Mouse (Mus musculus) cerebellum, postnatal 25 days (tissue): ENCODE results near the gene Zbtb24.

Experiments used
- DNase-seq, 2 experiments: peaks; one replicate each; pipeline ENCODE4 v3.0.0; 2021; ENCODE audit warnings: mixed read lengths in 2 of 2

Zbtb24 gene

GRCm38 (mm10) chr10:41467325-41467724 is 17.1 kb downstream of the Zbtb24 start:
- DNase-seq: no peak

GRCm38 (mm10) chr10:41470693-41471092 is 20.5 kb downstream of the Zbtb24 start:
- DNase-seq: no peak

DNA sequence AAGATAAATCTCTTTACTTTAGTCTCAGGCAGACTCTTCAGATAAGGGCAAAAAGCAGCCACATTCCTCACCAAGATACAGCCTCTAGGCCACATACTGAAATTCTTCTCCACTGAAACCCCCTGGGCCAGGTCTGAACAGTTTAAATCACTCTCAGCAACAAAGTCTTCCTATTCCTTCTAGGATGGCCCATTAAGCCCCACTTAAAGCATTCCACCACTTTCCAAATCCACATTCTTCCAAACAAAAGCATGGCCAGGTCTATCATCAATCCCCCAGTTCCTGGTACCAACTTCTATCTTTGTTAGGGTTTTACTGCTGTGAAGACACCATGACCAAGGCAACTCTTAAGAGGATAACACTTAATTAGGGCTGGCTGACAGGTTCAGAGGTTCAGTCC is 22.4 kb downstream of the Zbtb24 start:
- DNase-seq: no peak

- DNase-seq: no peak
Observed at GRCm38 (mm10) chr10:41472962-41473481, 22.8 kb downstream of the Zbtb24 start.

DNA sequence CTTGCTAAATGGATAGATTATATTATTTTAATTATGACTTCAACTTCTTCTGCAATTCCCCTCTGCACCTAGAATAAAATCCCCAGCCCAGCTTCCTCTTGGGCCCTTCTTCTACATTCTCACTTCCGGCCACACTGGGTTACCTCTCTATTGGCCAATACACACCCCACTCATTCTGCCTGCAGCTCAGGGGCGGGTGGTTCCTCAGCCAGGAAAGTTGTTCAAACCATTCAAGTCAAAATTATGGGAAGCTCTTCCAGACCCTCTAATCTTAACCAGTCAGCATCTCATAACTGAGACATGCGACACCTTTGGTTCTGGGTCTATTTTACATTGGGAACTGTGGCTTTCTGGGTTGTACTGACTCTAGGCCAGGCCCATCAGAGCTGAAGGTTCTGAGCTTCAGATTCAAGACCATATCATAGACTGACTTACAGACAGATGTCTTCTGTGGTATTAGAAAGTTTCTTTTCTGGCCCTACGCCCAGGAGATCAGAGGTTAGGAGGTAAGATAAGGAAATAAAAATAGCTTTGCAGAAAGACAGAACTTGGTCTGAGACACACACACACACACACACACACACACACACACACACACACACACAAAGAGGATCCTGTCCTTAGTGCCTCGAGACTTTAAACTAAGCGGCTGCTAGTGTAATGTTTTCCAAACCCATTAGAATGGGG is 23.7 kb downstream of the Zbtb24 start:
- no peak for DNase-seq

DNA sequence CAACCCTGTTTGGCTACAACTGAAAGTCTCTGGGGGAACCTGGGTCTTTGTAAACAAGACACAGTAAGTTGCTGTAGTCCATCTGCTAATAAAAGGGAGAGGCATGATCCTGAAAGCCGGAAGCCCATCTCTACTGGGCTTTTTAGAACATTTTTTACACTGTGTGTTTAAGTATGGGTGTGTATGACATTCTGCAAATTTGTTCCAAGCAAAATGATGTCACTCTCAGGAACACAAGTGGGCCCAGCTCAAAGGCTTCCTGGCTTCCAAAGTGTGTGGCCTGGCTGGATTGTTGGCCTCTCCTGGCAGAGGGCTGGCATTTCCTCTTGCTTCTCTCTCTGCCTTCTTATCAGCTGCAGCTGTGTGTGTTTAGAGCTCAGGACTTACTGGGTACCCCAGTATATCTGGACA is 24.8 kb downstream of the Zbtb24 start:
- no peak for DNase-seq

GRCm38 (mm10) chr10:41476171-41477017 is 26.2 kb downstream of the Zbtb24 start, which contains the start of gene Mical1:
Mical1 (plus strand) TSS chr10:41476314.
- peak in 1 of 2 experiments; percentile 40 for DNase-seq

GRCm38 (mm10) chr10:41477018-41477277 is 26.8 kb downstream of the Zbtb24 start:
- no peak for DNase-seq

DNA sequence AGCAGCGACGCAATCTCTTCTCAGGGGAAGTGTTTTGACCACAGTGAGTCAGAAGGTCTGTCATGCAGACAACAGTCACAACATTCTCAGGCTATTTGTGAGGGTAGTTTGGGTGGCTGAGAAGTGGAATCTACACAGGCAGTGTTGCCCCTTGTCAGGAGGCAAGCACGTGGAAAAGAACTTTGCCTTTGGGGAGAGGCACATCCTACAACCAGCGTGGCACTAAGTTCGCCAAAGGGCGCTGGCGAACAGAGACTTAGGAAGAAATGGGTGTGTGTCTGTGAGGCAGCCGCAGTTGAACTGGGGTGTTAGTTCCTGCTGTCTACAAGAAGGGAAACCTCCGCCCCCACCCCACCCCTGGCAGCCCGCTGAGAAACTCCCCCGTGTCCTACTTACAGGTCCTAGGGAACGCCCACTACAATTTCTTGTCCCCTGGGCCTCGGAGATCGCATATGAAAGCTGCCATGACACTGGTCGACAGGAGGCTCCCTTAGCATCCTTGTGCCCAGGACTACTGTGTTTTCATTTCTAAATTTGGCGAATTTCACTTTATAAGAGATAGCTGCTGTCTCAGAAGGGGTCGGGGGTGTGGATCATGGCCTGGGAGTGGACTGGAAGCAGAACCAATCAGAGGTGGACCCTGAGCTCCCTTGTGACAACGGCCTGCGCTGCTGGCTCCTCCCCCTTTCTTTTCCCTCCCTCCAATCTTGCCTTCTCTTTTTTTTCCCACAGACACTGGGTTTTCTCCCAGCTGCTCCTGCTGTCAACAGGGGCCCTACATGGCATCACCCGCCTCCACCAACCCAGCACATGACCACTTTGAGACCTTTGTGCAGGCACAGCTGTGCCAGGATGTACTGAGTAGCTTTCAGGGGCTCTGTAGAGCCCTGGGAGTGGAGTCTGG is 27.3 kb downstream of the Zbtb24 start:
- peak in 1 of 2 experiments; percentile 28 for DNase-seq

- no peak for DNase-seq
Observed at GRCm38 (mm10) chr10:41479961-41480360, 29.8 kb downstream of the Zbtb24 start.

GRCm38 (mm10) chr10:41480938-41481880 is 31.0 kb downstream of the Zbtb24 start:
- DNase-seq: peak in 1 of 2 experiments; percentile 21

DNA sequence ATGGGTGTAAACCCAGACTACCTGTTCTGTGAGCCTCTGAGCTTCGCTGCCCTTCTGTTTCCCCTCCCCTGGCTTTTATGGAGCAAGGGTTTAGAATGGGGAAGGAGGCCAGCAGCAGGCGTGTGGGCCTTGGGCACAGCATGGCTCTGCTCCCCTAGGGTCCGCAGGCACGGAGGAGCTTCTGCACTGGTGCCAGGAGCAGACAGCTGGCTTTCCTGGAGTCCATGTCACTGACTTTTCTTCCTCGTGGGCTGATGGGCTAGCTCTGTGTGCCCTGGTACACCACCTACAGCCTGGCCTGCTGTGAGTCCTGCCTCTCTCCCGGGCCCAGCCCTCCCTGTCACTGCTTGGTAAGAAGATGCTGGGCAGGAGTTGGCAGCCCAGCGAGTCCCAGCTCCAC is 32.3 kb downstream of the Zbtb24 start:
- peak in 1 of 2 experiments; percentile 49 for DNase-seq

DNA sequence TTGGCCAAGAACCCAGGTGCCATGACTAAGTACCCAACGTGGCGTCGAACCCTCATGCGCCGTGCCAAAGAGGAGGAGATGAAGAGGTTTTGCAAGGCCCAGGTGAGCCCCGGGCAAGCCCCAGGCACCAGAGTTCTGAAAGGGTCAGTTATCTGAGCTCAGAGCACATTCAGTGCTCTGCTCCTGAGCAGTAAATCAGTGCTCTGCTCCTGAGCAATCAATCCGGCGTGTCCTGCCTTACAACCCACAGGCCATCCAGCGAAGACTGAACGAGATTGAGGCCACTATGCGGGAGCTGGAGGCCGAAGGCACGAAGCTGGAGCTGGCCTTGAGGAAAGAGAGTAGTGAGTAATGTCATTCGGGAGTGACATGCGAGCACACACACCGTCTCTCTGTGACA is 35.6 kb downstream of the Zbtb24 start:
- no peak for DNase-seq

- peak in 1 of 2 experiments; percentile 24 for DNase-seq
Observed at GRCm38 (mm10) chr10:41486506-41487170, 36.5 kb downstream of the Zbtb24 start.

- DNase-seq: no peak
Observed at GRCm38 (mm10) chr10:41488877-41489276, 38.7 kb downstream of the Zbtb24 start.

DNA sequence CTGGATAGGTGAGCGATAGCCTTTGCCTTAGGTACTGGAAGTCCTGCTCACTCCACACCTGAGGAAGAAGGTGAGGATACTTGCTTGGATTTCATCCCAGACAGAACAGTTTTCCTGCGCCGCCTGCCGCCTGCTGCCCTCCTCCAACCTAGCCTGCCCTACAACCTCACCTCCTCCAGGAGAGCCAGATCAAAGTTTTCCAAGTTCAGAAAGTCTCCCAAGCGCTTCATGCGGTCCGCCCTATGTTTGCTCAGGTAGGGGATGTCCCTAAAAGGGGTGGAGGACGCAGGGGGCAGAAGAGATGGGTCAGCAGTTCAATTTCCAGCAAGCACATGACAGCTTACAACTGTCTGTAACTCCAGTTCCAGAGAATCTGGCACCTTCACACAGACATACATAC is 39.1 kb downstream of the Zbtb24 start:
- no peak for DNase-seq

DNA sequence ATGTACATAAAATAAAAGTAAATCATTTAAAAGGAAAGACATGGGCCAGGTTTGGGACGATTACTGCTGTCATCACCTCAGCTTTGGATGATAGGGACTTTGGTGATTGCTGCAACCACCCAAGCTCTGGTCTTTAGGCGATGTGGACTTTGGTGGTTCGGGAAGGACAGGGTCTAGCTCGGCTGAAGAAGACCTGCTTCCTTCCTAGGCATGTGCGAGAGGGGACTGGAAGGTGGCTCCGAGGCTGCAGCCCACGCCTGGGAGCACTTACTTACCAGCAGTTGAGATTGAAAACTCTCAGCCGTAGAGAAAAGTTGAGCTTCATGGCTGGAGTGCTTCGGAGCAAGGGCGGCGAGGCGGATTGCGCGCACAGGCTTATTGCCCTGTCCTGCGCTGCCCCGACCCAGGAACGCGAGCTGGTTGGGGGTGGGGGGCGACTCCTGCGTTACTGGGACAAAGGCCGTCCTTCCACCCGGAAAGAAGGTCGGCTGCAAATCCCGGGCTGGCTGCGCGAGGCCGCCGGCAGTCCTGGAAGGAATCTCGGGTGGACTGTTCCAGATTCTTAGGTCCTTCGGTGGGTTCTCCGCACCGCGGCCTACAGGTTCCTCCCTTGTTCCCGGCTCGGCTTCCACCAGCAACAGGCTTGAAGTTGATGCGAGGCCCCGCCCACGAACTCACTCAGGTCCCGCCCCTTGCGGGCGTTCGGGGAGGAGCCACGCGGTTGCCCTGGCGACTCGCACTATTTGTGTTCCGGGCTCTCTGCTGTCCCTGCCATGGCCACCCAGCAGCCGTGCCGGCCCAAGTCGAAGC is 39.7 kb downstream of the Zbtb24 start, which contains the start of the genes Smpd2 and Ppil6:
TSS of gene Smpd2 (minus strand) at position 662 of the 810 bp plus-strand sequence.
TSS of gene Ppil6 (plus strand) at position 732 of the 810 bp plus-strand sequence.
- peak; percentile 91 to 95 for DNase-seq

DNA sequence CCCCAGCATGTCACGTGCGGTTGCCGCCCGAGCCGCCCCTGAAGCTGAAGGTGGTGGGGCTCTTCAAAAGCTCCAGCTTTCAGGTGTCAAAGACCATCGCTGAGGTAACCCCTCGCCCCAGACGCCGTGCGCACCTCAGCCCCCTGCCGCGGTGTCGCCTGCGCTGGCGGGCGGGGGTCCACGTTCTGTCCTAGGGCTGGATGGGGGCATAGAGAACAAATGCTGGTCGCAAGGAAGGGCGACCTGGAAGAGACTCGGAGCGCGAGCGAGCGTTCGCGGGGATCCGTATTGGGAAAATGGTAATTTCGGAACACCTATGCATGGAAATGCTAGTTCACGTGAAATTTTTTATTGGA is 40.3 kb downstream of the Zbtb24 start:
- no peak for DNase-seq

GRCm38 (mm10) chr10:41491111-41491510 is 40.9 kb downstream of the Zbtb24 start:
- DNase-seq: peak in 1 of 2 experiments; percentile 12

GRCm38 (mm10) chr10:41500941-41501340 is 50.8 kb downstream of the Zbtb24 start:
- peak in 1 of 2 experiments; percentile 22 for DNase-seq
